Mouse (Mus musculus) left cerebral cortex, postnatal 36 days (tissue): ENCODE data around the gene Pmf1. TPM values are rescaled to one million over a fixed set of nuclear protein-coding genes. Genes with fewer than 3 reads are reported as not detected.
"Not testable (repeated sequence)": the region's sequence is repeated elsewhere in the genome, so short reads cannot be mapped to it uniquely, and the experiment has no call there.

Experiments used
- DNase-seq, 2 experiments: peaks; one replicate each; pipeline ENCODE4 v3.0.0; 2021 to 2022; ENCODE audit warnings: low spot score in 2 of 2, mixed read lengths in 1 of 2
- intact Hi-C: fragments of 180-260 bp; cut with DNase I; formaldehyde crosslinking; loops from one replicate; pipeline ENCODE4 v1.15.1; 2025
- total RNA-seq, 2 experiments: library from RNA; stranded (reverse); gene quantifications; 2 replicates each; pipeline ENCODE4 v1.2.3; 2021

Pmf1 gene
- total RNA-seq, 2 experiments from 2014 or later = 6.0 to 7.3 TPM

DNA sequence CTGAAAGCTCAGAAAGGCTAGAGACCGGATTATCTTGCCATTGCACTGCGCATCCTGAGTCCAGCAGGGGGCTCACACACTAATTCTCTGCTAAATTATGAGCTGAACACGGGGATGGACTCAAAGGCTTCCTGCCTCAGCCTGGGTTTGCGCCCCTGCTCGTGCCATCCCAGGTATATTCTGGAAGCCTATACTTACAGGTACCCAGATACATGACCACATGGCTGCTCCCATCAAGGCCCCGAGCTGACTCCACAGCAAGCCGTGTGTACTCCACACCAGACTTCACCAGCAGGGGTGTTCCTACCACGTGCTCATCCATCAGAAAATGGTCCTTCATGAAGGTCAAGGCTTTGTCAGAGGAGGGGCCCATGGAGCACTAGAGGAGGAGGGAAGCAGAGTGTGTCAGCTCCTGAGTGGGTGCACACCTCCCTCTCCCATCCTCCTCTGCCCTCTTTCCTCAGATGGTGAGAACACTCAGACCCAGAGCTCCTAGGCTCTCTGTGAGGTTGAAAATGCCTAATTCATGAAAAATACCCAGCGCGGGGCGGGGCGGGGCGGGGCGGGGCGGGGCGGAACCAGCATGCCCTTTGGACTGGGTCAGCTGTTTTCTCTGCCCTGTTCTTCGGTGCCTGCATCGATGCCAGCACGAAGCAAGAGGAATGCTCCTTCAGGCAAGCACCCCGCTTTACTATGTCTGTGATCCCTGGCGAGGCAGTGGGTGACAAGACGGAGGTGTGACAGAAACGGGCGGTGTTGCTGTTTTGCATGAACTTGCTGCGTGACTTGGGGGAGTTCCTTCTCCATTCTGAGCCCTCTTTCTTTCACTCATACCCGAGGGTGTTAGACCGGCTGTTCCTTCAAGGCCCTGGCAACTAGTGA is 30.6 kb upstream of the Pmf1 start:
- intact Hi-C loops = loop anchor here (2.0 kb wide), 1 partner anchor 26 kb away; no protein-coding TSS in a partner anchor
- peak; percentile 43 to 71 for DNase-seq

DNA sequence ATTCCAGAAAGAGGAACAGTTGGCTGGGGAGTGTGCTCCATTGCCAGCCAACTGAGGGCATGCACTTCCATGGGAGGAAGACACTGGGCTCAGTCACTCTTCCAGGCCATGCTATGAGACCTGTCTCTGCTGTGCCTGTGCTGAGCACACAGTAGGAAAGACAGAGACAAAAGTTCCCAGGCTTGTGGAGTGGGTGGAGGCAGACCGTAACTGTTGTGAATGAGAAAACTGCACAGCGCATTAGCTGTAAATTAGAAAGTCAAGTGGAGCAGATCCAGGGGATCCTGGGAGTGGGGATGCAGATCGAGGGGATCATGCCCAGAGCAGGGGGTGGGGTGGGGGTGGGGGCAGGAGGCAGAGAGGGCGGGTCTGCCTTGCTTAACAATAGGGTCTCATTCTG is 29.5 kb upstream of the Pmf1 start:
- no peak for DNase-seq
- intact Hi-C loops = no loop called here

DNA sequence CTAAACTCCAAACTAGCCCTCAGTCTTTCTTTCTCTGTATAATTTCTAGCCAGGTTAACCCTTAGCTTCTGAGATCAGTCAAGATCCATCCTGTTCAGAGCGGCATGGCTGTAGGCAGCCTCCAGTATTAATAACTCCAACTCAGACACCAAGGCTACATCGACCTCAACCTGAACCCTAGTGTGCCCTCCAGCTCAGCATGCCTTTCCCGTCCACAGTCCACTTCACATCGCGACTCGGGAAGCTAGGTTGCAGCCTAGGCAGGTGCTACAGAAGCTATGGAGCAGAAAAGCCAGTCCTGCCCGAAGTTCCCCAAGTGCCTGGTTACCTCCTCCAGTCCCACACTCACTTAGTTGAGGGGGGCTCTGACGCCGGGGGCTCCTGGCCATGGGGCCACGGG is 27.3 kb upstream of the Pmf1 start:
- intact Hi-C loops = no loop called here
- no peak for DNase-seq

DNA sequence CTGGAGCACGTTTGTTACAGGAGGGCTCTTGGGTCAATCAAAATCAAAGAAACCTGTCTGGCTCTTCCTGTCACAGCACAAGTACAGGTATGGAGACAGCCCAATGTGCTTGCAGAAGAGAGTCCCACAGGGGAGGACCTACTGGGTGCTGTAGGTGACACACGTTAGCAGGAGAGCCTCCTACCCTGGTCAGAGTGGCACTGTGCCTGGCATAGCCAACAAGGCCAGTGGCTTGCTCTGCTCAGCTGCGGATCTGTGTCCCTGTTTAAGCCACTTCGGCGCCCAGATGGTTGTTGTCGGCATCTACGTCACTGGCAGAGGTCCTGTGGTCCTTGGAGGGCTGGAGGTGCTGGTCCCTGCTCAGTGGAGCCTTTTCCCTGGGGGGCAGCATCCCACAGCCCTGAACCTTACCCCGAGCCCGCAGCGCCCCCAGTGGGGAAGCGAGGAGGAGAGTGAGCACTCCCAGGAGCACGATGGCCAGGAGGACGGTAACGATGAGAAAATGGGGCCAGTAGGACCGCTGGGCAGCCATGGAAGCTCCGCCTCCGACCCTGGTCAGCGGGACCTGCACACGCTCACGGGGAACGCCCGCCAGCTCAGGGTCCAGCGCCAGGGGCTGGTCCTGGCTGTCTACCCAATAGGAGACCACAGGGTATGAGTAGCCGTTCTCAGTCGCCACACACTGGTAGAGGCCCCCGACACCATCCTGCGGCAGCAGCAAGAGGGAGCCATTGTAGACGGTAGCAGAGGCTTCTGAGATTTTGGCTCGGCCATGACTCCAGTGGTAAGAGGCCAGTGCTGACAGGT is 26.5 kb upstream of the Pmf1 start:
- intact Hi-C loops = loop anchor here (1.0 kb wide), 1 partner anchor 27 kb away; no protein-coding TSS in a partner anchor
- DNase-seq = peak; percentile 46 to 50

DNA sequence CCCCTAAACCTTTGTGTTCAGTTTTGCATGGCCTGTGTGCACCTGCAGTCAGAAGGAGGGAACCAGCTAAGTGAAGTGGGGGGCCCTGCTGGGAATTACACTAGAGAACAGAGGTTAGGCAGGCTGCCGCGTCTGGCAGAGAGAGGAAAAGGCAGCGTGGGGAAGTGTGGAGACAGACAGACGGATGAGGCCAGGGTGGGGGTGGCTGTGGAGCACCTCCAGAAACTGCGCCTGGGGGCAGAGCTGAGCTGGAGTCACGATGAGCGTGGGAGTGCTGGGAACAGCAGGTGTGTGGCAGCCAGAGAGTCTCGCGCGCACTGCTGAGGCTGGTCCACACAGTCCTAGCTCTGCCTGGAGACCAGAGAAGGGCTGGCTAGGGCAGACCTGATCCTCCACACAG is 25.4 kb upstream of the Pmf1 start:
- intact Hi-C loops = no loop called here
- DNase-seq = peak; percentile 82 to 89

DNA sequence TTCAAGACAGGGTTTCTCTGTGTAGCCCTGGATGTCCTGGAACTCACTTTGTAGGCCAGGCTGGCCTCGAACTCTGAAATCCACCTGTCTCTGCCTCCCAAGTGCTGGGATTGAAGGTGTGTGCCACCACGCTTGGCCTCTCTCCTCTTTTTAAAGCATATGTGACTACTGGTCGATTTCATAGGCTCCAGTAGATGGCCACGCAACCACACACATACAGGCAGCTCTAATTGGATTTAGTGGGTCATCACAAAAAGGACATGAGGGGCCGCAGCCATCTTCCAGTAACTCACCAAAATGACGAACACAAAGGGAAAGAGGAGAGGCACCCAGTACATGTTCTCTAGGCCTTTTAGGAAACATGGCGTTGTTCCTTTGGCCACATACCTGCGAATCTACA is 18.5 kb upstream of the Pmf1 start:
- intact Hi-C loops = loop anchor here (5.0 kb wide), 1 partner anchor 39 kb away; no protein-coding TSS in a partner anchor
- not testable (repeated sequence) for DNase-seq

DNA sequence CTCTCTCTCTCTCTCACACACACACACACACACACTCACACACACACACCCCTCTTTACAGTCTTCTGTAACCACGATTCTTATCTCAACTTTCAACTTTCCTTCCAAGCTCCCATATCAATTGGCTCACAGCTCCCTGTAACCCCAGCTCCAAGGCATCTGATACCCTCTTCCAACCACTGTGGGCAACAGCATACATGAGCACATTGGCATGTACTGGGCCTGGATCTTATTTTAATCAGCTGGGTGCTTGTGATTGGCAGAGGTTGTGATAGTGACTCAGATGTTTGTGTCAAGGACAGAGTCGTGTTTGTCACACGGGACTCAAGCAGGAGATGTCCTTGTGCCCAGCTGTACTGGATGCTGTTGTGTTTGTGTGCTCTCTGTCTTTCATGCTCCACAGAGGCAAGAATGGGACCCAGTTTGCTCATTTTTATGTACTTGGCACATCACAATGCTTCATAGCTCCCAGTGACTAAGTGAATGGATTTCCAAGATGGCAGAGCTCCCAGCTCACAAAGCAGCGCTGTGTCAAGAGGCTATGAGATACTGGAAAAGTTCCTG is 17.3 kb upstream of the Pmf1 start:
- DNase-seq = no peak
- intact Hi-C loops = loop anchor here (5.0 kb wide), 1 partner anchor 40 kb away; no protein-coding TSS in a partner anchor

DNA sequence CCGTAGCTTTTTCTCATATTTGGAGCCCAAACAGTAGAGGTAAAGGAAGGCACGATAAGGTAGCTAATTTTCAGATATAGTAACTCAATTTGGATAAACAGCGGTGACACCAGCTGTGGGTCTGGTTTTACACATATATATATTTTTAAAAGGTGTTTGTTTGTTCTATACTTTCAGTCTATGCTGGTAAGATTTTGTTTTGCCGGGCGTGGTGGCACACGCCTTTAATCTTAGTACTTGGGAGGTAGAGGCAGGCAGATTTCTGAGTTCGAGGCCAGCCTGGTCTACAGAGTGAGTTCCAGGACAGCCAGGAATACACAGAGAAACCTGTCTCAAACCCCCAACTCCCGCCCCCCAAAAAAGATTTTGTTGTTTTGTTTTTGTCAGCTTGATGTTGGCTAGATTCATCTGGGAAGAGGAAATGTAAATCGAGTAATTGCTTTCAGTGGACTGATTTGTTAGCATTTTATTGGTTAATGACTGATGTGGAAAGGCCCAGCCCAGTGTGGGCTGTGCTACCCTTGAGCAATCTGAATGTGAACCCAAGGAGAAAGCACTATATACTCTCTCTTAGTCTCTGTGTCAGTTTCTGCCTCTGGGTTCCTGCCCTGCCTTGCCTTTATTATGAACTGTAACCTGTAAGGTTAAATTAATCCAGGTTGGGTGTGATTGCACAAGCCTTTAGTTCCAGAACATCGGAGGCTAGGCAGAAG is 15.7 kb upstream of the Pmf1 start:
- intact Hi-C loops = loop anchor here (2.0 to 5.0 kb wide), 2 partner anchors 15 to 41 kb away; partner anchors contain the start of gene Pmf1
- no peak for DNase-seq

DNA sequence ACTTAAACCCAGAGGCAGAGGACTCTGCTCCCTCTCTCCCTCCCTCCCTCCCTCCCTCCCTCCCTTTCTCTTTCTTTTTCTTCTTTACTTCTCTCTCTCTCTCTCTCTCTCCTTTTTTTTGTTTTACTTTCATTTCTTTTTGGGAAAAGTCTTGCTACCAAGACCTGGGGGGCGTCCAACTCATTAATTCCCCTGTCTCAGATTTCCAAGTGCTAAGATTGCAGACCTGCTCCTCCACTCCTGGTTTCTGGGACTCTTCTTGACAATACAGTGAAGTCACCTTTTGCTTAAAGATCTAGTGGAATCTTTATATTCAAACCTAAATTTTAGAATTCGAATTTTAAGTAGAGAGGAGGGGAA is 15.2 kb upstream of the Pmf1 start:
- intact Hi-C loops = loop anchor here (2.0 to 5.0 kb wide), 2 partner anchors 15 to 42 kb away; partner anchors contain the start of gene Pmf1
- DNase-seq = no peak

DNA sequence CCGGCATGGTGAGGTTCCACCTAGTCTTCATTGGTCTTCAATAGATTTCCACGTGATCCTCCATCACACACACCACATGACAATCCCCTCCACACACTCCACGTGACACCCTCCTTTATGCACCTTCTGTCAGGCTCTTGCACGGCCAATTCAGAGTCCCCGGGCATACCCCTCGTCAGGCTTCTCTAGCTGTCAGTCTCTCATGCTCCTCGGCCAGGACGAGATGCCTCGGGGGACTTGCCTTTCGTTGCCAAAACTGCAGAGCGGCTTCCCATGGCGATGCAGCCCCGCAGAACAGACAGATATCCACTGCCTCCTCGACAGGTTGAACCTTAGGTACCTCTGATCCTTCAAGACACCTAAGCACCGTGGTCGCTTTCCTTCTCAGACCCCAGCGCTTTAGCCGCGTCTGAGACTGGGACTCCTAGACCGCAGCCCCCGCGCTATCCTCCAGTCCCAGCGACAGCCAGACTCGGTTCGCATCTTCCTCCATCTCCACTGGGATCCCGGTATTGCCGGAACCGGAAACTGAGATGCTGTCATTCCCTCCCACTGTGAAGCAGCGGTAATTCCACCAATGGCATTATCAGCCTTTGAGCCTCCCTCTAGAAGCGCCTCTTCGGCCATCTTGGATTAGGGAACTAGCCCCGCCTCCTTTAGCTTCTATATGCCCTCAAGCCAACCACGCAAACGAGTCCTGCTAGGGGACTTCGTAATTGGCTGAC is 14.6 kb upstream of the Pmf1 start, which contains the start of gene Slc25a44:
Gene Slc25a44, minus strand, starts transcription at position 535 of the 725 bp plus-strand sequence.
- intact Hi-C loops = loop anchor here (2.0 to 5.0 kb wide), 2 partner anchors 14 to 43 kb away; partner anchors contain the start of gene Pmf1
- DNase-seq = peak; percentile 89 to 92

DNA sequence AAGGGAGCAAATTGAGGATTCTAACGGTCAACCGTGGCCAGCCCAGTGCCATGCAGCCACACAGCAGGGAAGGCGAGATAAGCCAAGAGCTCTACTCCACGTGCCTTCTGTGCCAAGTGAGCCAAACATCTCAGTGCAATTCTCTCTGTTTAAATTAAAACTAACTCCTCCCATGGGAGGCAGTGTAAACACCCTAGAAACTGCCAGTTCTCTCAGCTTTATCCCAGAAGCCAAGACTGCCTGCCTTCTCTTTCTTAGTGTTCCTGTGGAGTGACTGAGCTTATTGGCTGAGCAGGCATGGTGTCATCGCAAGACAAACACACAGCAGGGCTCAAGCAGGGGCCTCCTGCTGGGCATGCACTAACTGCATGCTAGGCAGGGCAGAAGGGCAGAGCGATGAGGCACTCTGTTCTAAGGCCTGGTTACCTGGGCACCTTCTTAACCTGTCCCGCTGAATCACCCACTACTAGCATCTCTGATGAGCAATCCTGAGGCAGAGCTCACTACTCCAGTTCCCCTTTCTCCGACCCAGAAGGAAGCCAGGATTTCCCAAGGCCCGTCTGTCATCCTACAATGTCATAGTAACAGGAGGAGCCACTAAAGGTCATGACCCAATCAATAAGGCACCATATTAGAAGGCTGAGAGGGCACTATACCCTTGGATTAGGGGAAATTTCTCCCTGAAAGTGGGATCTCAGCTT is 12.0 kb upstream of the Pmf1 start:
- peak in 1 of 2 experiments; percentile 36 for DNase-seq

DNA sequence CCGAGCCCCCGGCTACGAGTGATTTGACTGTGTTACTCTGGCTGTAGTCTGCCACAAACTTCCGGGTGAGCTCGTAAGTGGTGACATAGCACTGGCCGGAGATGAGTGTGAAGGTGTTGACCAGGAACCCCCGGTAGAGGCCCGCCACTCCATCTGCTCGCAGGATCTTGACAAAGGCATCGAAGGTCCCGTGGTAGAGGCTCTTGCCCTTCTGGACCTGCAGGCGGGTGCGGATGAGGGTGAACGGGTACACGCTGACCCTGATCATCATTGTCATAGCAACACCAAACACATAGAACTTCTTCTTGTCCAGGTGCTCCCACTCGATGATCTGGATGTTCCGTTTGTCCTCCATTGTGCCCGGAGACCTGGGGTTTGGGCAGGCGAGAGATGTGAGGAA is 10.6 kb upstream of the Pmf1 start:
- intact Hi-C loops = no loop called here
- no peak for DNase-seq

More for the DNA sequence above, 12.0 kb upstream of the Pmf1 start:
- intact Hi-C loops = no loop called here

DNA sequence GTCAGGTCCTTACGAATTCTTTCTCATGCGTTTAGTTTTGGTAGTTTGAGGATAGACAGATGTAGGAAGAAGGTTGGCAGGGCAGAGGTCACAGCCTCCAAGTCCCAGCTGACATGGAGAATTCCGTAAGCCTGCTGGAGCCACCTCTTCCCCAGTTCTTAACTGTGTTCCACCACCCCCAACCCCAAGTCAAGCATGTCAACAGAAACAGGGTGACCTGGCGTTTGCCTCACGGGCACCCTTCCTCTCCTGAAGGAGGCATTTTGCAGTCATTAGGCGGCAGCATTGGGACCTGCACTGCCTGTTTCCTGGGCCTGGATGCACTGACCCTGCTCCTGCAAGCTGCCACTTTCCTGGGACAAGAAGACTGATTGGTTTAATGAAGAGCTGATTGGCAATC is 7.9 kb upstream of the Pmf1 start:
- intact Hi-C loops = no loop called here
- no peak for DNase-seq

DNA sequence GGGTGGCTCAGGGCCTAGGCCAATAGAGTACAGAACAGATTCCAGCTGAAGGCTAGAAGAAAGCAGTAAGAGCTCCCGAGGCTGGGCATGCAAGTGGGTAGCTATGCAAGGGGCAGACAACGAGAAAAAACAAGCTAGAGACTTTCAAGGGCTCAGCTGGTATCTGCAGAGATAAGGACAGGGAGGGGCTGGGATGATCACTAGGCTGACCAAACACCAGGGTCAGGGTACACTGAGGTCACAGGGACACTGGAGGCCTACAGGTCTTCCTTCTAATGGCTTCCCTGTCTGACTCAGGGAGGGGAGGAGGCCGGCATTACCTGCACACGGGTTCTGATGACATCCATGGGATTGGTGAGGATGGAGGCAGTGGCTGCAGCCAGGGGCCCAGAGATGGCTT is 5.5 kb upstream of the Pmf1 start:
- intact Hi-C loops = no loop called here
- DNase-seq = no peak

DNA sequence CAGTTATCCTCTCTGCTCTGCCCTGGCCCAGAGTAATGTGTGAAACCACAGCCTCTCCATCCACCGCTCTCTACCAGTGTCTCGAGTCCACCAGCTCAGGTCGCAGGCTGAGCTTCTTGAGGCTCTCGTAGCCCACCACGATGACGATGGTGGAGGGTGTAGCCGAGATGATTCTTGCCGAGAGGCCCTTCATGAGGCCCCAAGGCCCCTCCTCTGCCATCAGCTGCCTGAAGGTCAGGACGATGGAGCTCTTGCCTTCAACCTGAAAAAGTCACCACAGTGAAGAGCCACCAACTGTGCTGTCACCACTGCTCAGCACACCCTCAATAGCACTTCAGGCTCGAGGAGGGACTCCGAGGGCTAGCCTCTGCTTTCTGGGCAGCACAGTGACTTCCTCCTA is 2.5 kb upstream of the Pmf1 start:
- intact Hi-C loops = loop anchor here (5.0 kb wide), 1 partner anchor 120 kb away; the partner anchor contains the start of gene Mex3a
- no peak for DNase-seq

DNA sequence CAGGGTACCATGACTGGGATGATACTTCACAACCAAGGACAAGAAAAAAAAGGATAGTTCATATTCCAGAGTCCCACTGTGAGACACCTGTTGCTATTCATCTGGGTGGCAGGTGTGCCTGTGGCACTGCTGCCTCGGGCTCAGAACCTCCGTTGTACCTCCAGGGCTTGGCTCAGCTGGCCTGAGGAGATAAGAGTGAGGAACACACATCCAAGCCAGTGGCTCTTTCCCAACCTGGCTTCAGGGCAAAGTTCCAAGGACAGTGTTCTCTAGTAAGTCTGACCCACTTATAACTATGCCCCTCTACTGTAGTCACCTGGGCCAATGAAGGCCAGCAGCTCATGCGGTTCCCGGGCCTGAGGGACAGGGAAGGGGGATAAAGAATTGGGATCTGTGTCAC is 1.6 kb upstream of the Pmf1 start:
- intact Hi-C loops = loop anchor here (2.0 to 5.0 kb wide), 2 partner anchors 13 to 121 kb away; partner anchors contain the start of genes Mex3a and Slc25a44
- DNase-seq = no peak

DNA sequence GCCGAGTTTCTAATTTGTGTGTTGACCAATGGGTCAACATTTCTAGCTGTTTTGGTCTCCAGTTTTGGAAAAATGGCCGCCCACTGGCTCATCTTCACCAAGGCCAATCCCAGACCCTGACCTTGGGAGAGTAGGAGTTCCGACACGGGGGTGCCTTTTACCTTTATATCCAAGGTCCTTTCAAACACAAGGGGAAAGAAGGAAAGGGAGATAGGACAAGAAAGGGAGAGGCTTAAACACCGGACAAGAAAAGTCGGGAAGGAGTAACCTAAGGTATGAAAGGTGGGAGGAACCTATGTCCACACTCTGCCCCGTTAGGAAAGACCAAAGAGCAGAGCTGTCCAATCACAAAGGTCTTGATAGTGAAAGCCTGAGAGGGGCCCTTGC is 507 bp upstream of the Pmf1 start:
- no peak for DNase-seq
- intact Hi-C loops = loop anchor here (2.0 to 5.0 kb wide), 2 partner anchors 14 to 122 kb away; partner anchors contain the start of genes Mex3a and Slc25a44

DNA sequence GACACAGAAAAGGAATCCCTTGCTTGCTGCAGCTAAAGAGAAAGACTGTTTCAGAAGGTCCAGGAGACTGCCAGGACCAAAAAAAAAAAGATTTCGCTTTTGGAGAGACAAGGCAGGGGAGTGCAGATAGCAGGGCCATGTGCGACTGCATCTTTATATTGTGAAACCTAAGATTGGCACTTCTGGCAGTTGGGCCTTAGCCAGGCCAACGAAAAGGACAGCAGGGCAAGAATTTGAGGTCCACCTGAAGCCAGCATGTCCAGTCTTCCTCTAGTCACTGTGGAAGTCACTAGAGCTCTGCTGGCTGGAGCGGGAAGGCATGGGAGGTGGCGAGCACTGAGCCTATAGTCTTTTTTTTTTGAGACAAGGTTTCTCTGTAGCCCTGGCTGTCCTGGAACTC is 1.2 kb downstream of the Pmf1 start:
- no peak for DNase-seq
- intact Hi-C loops = loop anchor here (1.0 kb wide), 1 partner anchor 27 kb away; no protein-coding TSS in a partner anchor
